ENCODE assay signal across 8 mouse cellular contexts in genomic region chr5:143293404-143293803, GRCm38 (mm10). TPM values are rescaled to one million over a fixed set of nuclear protein-coding genes. Genes with fewer than 3 reads are reported as not detected.
DNase-seq lines count a peak whose midpoint lies in the region; ATAC-seq lines count a peak whose summit lies in the region.

Gene Zfp853 (minus strand): TSS chr5:143293623.

- H3K27me3 ChIP-seq in embryonic facial prominence, embryonic 15.5 days = peaks cover 63% of the 10 kb centered on the region
- peaks cover 61% of the 10 kb centered on the region for H3K27me3 ChIP-seq in intestine, embryonic 14.5 days (replicated peaks; ENCODE audit: control insufficient read depth, insufficient read depth, low read length)
- peaks cover 36% of the 10 kb centered on the region for H3K27me3 ChIP-seq in midbrain, embryonic 16.5 days (ENCODE audit: control insufficient read depth, insufficient read depth, low read depth, low read length)

- no peak within 1 kb of the TSS for H3K27ac ChIP-seq in embryonic facial prominence, embryonic 15.5 days (replicated peaks)
- H3K27ac ChIP-seq in intestine, embryonic 14.5 days (ENCODE audit: low read depth) = no peak within 1 kb of the TSS
- H3K27ac ChIP-seq in midbrain, embryonic 16.5 days (ENCODE audit: low read length) = no peak within 1 kb of the TSS

- H3K4me2 ChIP-seq in embryonic facial prominence, embryonic 15.5 days (replicated peaks) = peak within 1 kb of the TSS; percentile 82
- H3K4me2 ChIP-seq in intestine, embryonic 14.5 days (ENCODE audit: low read length) = peak within 1 kb of the TSS; percentile 82
- peak within 1 kb of the TSS; percentile 90 for H3K4me2 ChIP-seq in midbrain, embryonic 16.5 days (ENCODE audit: low read length)

- H3K4me3 ChIP-seq in embryonic facial prominence, embryonic 15.5 days (replicated peaks) = peak within 1 kb of the TSS; percentile 55
- H3K4me3 ChIP-seq in intestine, embryonic 14.5 days (ENCODE audit: low read depth, low read length) = peak within 1 kb of the TSS; percentile 45
- peak within 1 kb of the TSS; percentile 57 for H3K4me3 ChIP-seq in midbrain, embryonic 16.5 days (ENCODE audit: low read depth, low read length)

- DNase-seq in kidney, postnatal 10 days = peak; percentile 56
- no peak for DNase-seq in kidney, adult 18-20 months
- peak; percentile 59 for DNase-seq in intestine, embryonic 14.5 days (ENCODE audit: low spot score)
- DNase-seq in B cell, adult 2 months = no peak
- no peak for DNase-seq in adrenal gland, postnatal 4 days (ENCODE audit: low spot score in 2 of 2)
- DNase-seq in thymus, postnatal 14 days = no peak

- H3K36me3 ChIP-seq in embryonic facial prominence, embryonic 15.5 days = no peaks in the 10 kb centered on the region
- H3K36me3 ChIP-seq in intestine, embryonic 14.5 days (ENCODE audit: control insufficient read depth, insufficient read depth, low read length) = no peaks in the 10 kb centered on the region
- H3K36me3 ChIP-seq in midbrain, embryonic 16.5 days (ENCODE audit: control insufficient read depth, insufficient read depth, low read length) = no peaks in the 10 kb centered on the region

- ATAC-seq in embryonic facial prominence, embryonic 15.5 days (ENCODE audit: insufficient number of reproducible peaks, low FRiP score, low TSS enrichment, low read depth) = peak; percentile 15; the same call in 1 of the 2 replicates
- ATAC-seq in intestine, embryonic 14.5 days (replicated peaks; ENCODE audit: low FRiP score, low TSS enrichment, low read depth) = no peak
- ATAC-seq in midbrain, embryonic 16.5 days = peak; percentile 30

- no peaks in the 10 kb centered on the region for H3K9me3 ChIP-seq in embryonic facial prominence, embryonic 15.5 days (replicated peaks)
- no peaks in the 10 kb centered on the region for H3K9me3 ChIP-seq in intestine, embryonic 14.5 days (ENCODE audit: control insufficient read depth, low read length)
- no peaks in the 10 kb centered on the region; the same call in 1 of the 2 replicates for H3K9me3 ChIP-seq in midbrain, embryonic 16.5 days (replicated peaks; ENCODE audit: control insufficient read depth, low read length, poor library complexity, severe bottlenecking)

- peaks cover 24% of the 10 kb centered on the region for H3K4me1 ChIP-seq in embryonic facial prominence, embryonic 15.5 days
- H3K4me1 ChIP-seq in intestine, embryonic 14.5 days (replicated peaks; ENCODE audit: control insufficient read depth, insufficient read depth, low read length) = no peaks in the 10 kb centered on the region
- peaks cover 8% of the 10 kb centered on the region for H3K4me1 ChIP-seq in midbrain, embryonic 16.5 days (ENCODE audit: control insufficient read depth, insufficient read depth, low read length)

- WGBS in embryonic facial prominence, embryonic 15.5 days = under 1% methylated on average over 37 of the region's 38 CpGs
- WGBS in intestine, embryonic 14.5 days = 8% methylated on average over 32 of the region's 38 CpGs
- WGBS in midbrain, embryonic 16.5 days = 2% methylated on average over 30 of the region's 38 CpGs

- H3K9ac ChIP-seq in embryonic facial prominence, embryonic 15.5 days = peak within 1 kb of the TSS; percentile 29
- peak within 1 kb of the TSS; percentile 44 for H3K9ac ChIP-seq in intestine, embryonic 14.5 days (ENCODE audit: low read length)
- peak within 1 kb of the TSS; percentile 82 for H3K9ac ChIP-seq in midbrain, embryonic 16.5 days (ENCODE audit: low read depth, low read length)

RNA-seq across cellular contexts. Expression of gene Zfp853, which starts in this region (rescaled TPM):
- polyA plus RNA-seq in embryonic facial prominence, embryonic 15.5 days (2015; fragmentation: Nextera tagmentation; extraction: Ambion mirVana) = 0.29 and 0.32 TPM in 2 replicates
- polyA plus RNA-seq in intestine, embryonic 14.5 days (2014; fragmentation: Nextera tagmentation; extraction: Ambion mirVana) = not detected in 2 replicates
- 0.15 and 0.48 TPM in 2 replicates for polyA plus RNA-seq in midbrain, embryonic 16.5 days (2015; fragmentation: Nextera tagmentation; extraction: Ambion mirVana)
- 1 to 10 TPM; 1.1 to 1.5 TPM for total RNA-seq in adrenal gland, postnatal 4 days (2021)

Comparison
In these comparisons a context has a peak if more than half of its experiments do, and no peak if none do; other contexts are left out.
1. Peak in ATAC-seq, H3K4me3 ChIP-seq, H3K9ac ChIP-seq and H3K4me2 ChIP-seq in embryonic facial prominence, embryonic 15.5 days; RNA of the gene not detected or under 1 TPM.
2. Peak in DNase-seq, H3K4me3 ChIP-seq, H3K9ac ChIP-seq and H3K4me2 ChIP-seq in intestine, embryonic 14.5 days; RNA of the gene not detected or under 1 TPM.
3. Peak in ATAC-seq, H3K4me3 ChIP-seq, H3K9ac ChIP-seq and H3K4me2 ChIP-seq in midbrain, embryonic 16.5 days; RNA of the gene not detected or under 1 TPM.
4. H3K9ac ChIP-seq: peak in every context shown above with its lines; median percentile 82 in midbrain, embryonic 16.5 days; 44 in intestine, embryonic 14.5 days; 29 in embryonic facial prominence, embryonic 15.5 days.